Mouse (Mus musculus) CD4-positive, CD25-positive, alpha-beta regulatory T cell, adult 2 months (primary cell): ENCODE measurements around the gene Vmn2r81.
"Not testable (repeated sequence)": the region's sequence is repeated elsewhere in the genome, so short reads cannot be mapped to it uniquely, and the experiment has no call there.

Experiments used
- DNase-seq: peaks from one replicate; pipeline ENCODE4 v3.0.0-alpha.2; 2012; ENCODE audit warnings: low read depth, low spot score

Gene Vmn2r81

GRCm38 (mm10) chr10:79247392-79247791 is at the start of gene Vmn2r81:
Gene Vmn2r81 (plus strand): TSS chr10:79247692.
- DNase-seq = not testable (repeated sequence)

GRCm38 (mm10) chr10:79199973-79200372 is 47.5 kb upstream of the Vmn2r81 start:
- DNase-seq = not testable (repeated sequence)

- DNase-seq = no peak
Measured at GRCm38 (mm10) chr10:79220432-79220831, 27.1 kb upstream of the Vmn2r81 start.

- DNase-seq = no peak
Measured at GRCm38 (mm10) chr10:79221606-79222005, 25.9 kb upstream of the Vmn2r81 start.

- DNase-seq = peak; percentile 1
Measured at GRCm38 (mm10) chr10:79222214-79222613, 25.3 kb upstream of the Vmn2r81 start.

- DNase-seq = not testable (repeated sequence)
Measured at GRCm38 (mm10) chr10:79322033-79322736, 74.7 kb downstream of the Vmn2r81 start.

- DNase-seq = no peak
Measured at GRCm38 (mm10) chr10:79322737-79323086, 75.2 kb downstream of the Vmn2r81 start.
